Mouse (Mus musculus) kidney, adult 9 months (tissue): ENCODE measurements at regions not wholly inside any gene's neighbourhood (a gene's known extent, or its start where the extent isn't known, plus 50 kb on each side); places are given as distances from the start of the nearest gene placed in this dataset.
"Not testable (repeated sequence)": the region's sequence is repeated elsewhere in the genome, so short reads cannot be mapped to it uniquely, and the experiment has no call there.

Experiments used
- DNase-seq: peaks from one replicate; pipeline ENCODE4 v3.0.0; 2022

GRCm38 (mm10) chr12:65424506-65424905, 199.2 kb downstream of the Wdr20rt start:
- DNase-seq: no peak

- no peak for DNase-seq
These were observed 200.1 kb downstream of the Wdr20rt start for GRCm38 (mm10) chr12:65425440-65425839.

- DNase-seq: no peak
These were observed 201.6 kb downstream of the Wdr20rt start for GRCm38 (mm10) chr12:65426884-65427283.

- DNase-seq: no peak
These were observed 203.1 kb downstream of the Wdr20rt start for GRCm38 (mm10) chr12:65428214-65428981.

DNA sequence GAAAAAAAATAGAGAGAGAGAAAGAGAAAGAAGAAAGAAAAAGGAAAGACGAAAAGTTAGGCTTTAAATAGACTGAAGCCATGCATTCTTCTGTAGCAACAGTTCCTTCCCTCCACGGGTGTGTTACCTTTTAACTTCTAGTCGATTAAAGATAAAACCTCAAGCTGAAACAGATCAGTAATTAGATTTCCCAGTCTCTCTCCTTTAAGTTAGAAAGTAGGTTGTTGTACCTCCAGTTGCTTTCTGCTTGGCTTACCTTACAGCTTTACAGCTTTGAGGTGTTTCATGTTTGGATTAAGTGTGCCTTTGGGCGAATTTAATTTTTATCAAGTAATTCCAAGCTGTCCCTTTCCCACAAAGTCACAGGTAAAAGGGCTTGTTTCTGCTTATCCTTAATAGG, 225.5 kb downstream of the Wdr20rt start:
- DNase-seq: no peak

DNA sequence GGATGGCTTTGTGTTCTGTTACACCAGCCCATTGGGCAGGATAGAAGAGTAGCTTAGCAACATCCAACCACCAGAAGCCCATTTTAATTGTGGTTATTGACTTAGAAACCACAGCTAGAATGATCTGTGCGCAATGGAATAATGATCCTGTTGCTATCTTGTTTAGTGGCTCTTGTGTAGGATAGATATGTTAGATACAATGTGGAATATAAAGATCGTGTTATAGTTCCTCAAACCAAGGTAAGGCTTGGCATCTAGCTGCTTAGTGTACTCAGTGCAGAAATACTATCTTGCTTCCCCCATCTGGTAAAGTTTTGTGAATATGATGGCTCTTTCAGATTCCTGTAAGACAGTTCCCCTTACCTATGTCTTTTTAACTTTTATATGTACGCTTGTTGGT, 230.4 kb downstream of the Wdr20rt start:
- DNase-seq: no peak

DNA sequence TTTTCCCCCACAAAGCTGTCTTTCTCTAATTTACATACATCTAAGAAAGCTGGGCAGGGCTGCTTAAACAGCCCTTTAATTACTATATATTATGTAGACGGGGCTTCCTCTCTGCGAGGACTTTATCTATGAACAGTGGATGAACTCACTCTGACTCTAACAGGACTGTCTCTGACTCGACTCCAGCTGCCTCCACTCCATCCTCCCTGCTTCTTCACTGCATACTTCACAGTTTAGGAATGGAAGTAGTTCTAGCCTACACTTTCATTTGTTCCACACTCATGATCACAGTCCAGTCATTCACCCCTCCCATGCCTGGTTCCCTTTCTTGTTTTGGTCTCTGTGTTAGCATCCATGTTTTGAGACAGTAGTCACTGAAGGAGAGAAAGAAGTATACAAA, 231.6 kb downstream of the Wdr20rt start:
- no peak for DNase-seq

DNA sequence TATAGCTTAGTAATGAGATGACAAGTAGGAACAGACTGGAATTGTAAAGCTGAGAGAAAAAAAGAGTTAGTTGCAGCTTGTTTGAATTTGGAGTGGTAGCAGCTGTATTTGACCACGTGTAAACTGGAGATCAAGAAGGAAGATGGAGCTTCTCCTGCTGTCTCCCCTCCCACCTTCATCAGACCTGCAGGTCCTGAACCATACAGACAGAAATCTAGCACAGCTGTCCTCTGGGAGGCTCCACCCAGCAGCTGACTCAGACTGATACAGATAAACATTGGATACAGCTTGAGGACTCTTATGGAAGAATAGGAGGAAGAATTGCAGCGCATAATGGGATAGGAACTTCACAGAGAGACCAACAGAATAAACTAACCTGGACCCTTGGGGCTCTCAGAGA, 238.9 kb downstream of the Wdr20rt start:
- DNase-seq: no peak

DNA sequence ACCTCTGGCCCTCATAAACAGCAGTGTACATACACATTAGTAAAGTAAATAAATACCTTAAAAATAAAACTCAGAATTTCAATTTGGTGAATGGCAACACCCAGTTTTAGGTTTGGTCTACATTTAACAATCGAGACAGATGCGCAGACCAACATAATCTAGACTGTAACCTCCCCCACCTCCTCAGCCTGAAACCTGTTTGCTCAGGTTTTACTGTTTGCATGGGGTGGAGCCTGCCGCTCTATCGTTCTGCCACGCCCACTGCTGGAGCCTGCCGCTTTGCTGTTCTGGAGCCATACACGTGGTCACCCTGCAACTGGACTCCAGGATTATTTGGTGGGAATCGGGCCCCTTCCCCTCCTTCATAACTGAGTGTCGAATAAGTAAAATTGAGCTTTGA, 253.4 kb downstream of the Wdr20rt start:
- DNase-seq: not testable (repeated sequence)

DNA sequence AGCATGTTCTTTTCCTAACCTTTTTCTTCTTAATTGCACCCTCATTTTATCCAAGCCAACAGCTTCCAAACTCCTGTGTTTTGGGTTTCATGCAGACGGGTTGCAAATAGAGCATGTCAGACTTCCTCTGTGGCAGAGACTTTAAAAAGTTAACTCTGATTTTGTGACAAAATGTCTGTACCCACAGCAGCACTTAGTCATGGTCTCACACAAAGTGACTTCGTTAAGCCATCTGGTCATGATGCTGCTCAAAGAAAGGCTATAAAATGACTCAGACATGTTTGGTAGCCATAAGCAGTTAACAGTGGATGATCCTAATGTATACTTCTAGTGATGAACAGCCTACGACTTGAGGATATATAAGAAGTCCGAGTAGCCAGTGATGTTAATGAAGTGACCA, 255.5 kb downstream of the Wdr20rt start:
- DNase-seq: no peak

- DNase-seq: no peak
These were observed 265.8 kb downstream of the Wdr20rt start for GRCm38 (mm10) chr12:65491092-65491491.

DNA sequence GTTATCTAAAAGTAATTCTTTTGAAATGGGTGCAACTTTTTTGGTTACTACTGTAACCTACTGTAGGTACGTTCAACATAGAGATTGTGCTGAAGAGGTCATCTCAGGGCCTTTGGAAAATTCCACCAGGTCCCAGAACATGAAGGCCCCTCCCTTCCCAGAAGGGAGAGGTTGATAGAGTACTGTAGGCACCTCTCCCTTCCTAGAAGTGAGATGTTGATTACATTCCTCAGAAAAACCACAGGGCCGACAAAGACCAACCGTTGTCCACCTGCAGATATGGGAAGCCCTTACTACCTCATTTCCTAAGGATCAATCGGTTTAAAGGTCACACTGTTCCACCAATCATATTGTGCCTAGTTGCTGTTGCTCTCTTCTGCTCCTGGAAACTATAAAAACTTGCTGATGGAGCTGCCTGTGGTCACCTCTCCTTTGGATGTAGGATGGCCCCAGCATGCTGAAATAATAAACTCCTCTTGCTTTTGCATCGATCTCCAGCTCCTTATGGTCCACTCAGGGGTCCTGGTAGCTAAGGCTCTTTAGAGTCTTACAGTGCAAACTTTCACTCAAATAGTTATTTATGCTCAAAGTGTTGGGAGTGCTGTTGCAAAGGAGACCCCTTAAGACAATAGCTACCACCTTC, 269.2 kb downstream of the Wdr20rt start:
- DNase-seq: no peak

DNA sequence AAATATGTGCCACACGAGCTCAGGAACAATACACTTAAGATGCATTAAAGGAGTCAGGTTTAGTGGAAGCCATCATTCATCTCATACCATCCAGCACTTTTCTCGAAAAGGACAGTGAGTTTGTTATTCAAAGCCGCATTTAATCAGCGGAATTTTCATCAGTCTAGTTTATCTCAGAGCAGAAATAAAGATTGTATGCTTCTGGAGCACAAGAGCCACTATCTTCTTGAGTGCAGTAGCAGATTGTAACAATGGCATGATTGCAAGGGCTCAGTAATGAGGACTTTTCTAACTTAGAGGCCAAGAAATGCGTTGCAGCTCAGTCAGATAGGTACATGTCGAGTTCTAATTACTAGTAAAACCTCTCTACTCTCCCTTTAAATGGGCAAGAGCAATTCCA, 271.3 kb downstream of the Wdr20rt start:
- no peak for DNase-seq

- DNase-seq: no peak
These were observed 272.3 kb downstream of the Wdr20rt start for GRCm38 (mm10) chr12:65497602-65498001.

DNA sequence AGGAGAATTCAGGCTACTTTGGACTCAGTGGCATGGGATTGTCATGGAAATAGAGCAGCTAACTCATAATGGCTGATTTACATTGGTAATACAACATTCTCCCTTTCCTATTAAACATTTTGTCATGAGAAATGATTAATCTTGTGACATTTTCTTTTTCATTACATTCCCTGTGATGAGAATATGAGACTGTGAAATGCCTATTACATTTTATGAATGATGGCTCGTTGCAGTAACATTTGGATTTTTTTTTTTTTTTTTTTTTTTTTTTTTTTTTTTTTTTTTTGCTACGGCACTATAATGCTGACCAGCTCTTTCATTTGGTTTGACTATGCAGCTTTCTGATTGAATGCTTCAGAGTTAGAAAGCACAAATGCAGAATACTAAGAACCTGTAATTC, 276.1 kb downstream of the Wdr20rt start:
- no peak for DNase-seq

DNA sequence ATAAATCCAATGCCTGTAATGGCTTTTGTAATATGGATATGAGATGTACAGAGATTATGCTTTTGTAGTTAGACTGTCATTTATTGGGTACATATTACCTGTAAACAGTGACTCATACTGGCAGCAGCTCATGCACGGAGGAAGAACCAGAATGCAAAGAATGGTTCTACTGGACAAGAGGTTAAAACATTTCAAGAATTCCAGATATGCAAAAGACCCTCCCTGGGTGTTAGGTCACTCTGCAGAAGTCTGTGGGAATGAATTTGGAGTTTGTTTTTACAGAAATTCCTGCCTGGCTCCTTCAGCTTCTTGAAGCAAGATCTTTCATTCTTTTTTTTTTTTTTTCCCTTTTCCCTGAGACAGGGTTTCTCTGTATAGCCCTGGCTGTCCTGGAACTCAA, 276.7 kb downstream of the Wdr20rt start:
- DNase-seq: no peak

GRCm38 (mm10) chr12:65513070-65513469, 287.8 kb downstream of the Wdr20rt start:
- DNase-seq: no peak

GRCm38 (mm10) chr12:65534142-65534690, 308.9 kb downstream of the Wdr20rt start:
- DNase-seq: no peak

DNA sequence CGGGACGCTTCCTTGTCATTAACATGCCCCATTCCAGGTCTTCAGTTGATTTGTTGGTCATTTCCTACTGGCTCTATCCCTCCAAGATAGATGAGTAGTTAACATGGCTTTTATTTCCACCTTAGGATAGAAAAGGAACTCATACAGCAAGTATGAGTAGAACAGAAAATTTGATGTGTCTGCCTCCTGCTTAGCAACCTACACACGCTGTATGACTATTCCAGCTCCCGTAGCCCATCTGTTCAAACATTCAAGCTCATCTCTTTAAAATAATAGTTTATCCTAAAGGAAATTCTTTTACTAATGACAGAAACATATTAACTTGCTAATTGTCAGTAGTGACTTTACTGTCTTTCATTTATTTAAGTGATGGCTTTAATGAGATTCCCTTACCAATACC, 323.0 kb downstream of the Wdr20rt start:
- DNase-seq: no peak

DNA sequence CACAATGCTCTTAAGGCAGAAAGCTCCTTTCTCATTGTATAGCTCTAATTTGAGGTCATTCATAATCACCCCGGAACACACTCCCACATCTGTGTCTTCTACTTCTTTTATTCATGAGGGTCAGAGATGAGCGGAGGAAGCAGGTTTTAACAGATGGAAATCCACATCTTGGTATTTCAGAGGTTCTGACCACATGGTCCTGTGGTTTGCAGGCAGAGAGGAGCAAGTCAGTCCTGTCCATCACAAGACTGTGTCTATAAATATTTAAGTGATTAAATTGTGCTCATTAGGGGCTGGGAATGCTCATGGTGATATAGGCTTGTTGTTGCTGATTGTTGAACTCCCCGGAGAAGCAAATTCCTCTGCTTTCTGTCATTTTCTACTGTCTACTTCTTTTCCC, 326.9 kb downstream of the Wdr20rt start:
- no peak for DNase-seq

DNA sequence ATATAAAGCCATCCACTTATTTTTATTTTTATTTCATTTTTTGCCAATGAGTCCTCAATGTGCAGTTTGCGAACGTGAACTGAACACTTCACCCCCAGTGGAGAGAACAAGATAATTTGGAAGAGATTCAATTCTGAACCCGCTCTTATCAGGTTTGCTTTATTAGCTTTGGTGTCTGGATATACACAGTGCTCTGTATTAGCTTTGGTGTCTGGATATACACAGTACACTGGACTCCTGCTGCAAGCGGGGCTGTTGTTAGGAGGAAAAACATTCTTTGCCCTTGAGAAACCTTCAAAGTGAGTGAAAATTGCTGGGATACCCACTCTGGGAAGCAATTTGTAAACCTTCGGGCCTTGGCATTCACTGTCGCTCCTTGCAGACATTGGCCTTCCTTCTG, 333.7 kb downstream of the Wdr20rt start:
- no peak for DNase-seq

DNA sequence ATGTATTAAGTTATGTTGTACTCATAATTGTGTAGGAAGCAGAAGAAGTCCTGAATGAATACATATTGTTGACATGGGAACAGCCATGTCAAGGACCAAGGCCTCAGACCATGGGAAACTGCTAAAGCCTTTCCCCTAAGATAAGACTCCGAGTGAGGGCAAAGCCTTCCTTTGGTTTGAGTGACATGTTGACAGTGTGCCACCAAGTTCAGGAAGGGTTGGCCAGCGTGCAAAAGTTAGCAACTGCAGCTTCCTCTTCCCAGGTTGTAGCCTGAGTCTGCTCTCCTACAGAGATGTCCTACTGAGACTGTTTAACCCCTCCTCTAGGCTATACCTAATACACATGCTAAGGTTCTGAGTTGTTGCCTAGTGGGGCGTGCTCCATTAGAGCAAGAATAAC, 334.5 kb downstream of the Wdr20rt start:
- no peak for DNase-seq

DNA sequence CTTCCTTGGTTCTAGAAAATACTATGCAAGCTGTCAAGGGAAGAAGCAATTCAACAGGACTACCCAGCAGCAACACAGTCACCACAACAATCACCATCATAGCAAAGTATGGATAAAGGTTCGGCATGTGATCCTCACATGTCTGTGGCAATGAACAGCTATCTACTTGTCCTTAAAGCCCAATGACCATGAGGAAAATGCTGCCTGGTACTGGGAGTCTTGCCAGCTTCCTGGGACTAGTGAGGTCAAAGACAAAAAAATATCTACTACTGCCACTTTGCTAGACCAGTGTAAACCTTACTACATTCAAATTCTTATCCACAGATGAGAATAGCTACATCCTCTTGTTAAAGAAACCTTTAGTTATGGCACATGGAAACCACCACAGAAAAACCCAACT, 346.3 kb downstream of the Wdr20rt start:
- DNase-seq: no peak

- DNase-seq: no peak
These were observed 368.2 kb downstream of the Wdr20rt start for GRCm38 (mm10) chr12:65593559-65593958.

DNA sequence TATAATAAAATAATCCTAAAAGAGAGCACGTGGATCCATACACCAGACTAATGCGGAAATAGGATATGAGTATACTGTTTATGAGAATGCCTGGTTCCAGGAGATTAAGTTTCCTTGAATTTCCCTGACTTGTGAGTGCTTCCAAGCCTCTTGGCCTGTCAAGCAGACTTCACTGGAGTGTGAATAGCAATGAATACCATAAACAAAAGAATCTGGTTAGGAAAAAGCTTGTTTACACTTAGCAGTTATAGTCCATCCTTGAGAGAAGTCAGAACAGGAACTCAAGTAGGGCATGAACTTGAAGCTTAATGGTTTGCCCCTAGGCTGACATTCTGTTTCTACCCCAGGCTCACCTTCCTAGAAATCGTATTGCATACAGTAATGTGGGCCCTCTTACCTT, 368.8 kb downstream of the Wdr20rt start:
- no peak for DNase-seq
